Mouse (Mus musculus) olfactory bulb, adult 2 months (tissue): ENCODE results near the gene Bag3. TPM values are rescaled to one million over a fixed set of nuclear protein-coding genes. Genes with fewer than 3 reads are reported as not detected.
"Not testable (repeated sequence)": the region's sequence is repeated elsewhere in the genome, so short reads cannot be mapped to it uniquely, and the experiment has no call there.

Source experiments
- H3K27ac ChIP-seq: fragments of 200-500 bp; 2 replicates; pipeline ENCODE4 v1.5.1; 2012; ENCODE audit warnings: low read depth, low read length; ENCODE audit not compliant: insufficient read depth
- H3K4me1 ChIP-seq: fragments of 200-500 bp; 2 replicates; pipeline ENCODE4 v1.6.1; 2012; ENCODE audit warnings: low read length; ENCODE audit not compliant: control insufficient read depth, insufficient read depth
- H3K4me3 ChIP-seq: fragments of 200-500 bp; 2 replicates; pipeline ENCODE4 v1.5.1; 2012; ENCODE audit warnings: mild to moderate bottlenecking, low read depth, low read length, moderate library complexity; ENCODE audit not compliant: insufficient read depth
- CTCF ChIP-seq: fragments of 200-500 bp; IDR thresholded peaks from 2 replicates; pipeline ENCODE4 v1.5.1; 2012; ENCODE audit warnings: low read depth, mild to moderate bottlenecking, low read length, moderate library complexity; ENCODE audit not compliant: insufficient read depth
- POLR2A ChIP-seq: fragments of 200-500 bp; IDR thresholded peaks from 2 replicates; pipeline ENCODE4 v1.6.1; 2012; ENCODE audit warnings: mild to moderate bottlenecking, low read depth, low read length, moderate library complexity; ENCODE audit not compliant: insufficient read depth
- WGBS: fragments of 180-500 bp; shearing (Covaris S2); methylation state at CpG from one replicate; pipeline ENCODE4 v1.1.7; 2018; 5-methylcytosine and 5-hydroxymethylcytosine counted together
- polyA plus RNA-seq: library from polyadenylated mRNA; stranded (reverse); fragments of >200 nt; gene quantifications from 2 replicates; pipeline ENCODE4 v1.2.4, GENCODE M21; 2012; ENCODE audit warnings: low replicate concordance; ENCODE audit not compliant: missing spikeins, insufficient read depth, insufficient read length

Bag3 gene
- polyA plus RNA-seq, 1 experiment: not detected

GRCm38 (mm10) chr7:128553105-128553705 is 29.8 kb downstream of the Bag3 start:
- 0 out of 2 replicates have a peak overlapping the region, but pooled peaks have one; percentile 36 for H3K27ac ChIP-seq
- no peak overlapping the region for H3K4me3 ChIP-seq
- peaks cover 22% of the 10 kb centered on the region for H3K4me1 ChIP-seq
- TF ChIP-seq POLR2A (no peak), CTCF (no peak)
- 32% methylated on average over 3 of the region's 3 CpGs for WGBS

GRCm38 (mm10) chr7:128554502-128554901 is 31.1 kb downstream of the Bag3 start:
- peaks cover 20% of the 10 kb centered on the region for H3K4me1 ChIP-seq
- WGBS: 45% methylated on average over 6 of the region's 6 CpGs
- TF ChIP-seq POLR2A (no peak), CTCF (no peak)

DNA sequence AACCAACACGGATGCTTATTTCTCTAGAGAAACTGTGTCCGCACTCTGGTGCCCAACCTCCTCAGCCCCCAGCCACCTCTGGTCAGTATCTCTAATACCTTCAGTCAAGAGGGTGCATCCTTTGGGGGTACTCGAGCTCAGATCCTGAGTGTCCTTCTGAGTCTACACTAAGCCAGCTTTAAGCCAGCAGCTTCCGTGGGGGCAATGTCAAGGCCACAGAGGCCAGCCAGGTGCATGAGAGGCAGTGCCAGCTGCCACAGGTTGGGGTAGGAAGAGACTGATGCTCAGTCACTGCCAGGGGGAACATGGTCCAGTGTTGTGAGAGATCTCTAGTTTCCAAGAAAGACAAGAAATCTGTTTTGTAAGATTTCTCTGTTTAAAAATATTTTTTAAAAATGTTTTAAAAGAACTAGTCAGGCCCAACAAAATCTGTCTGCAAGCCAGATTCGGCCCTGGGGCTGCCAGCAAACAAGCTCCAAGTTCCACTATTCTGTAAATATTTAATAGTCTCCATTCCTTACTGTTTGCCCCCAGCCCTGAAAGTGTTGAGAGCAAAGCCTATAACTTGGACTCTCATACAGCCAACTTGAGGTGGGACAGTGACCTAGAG is 31.8 kb downstream of the Bag3 start:
- Histone ChIP-seq H3K27ac (peak overlapping the region; percentile 58; the same call in 1 of the 2 replicates), H3K4me3 (no peak overlapping the region), H3K4me1 (peaks cover 17% of the 10 kb centered on the region)
- WGBS: 89% methylated on average over 5 of the region's 5 CpGs
- TF ChIP-seq CTCF (no peak), POLR2A (no peak)

More at GRCm38 (mm10) chr7:128554502-128554901, 31.1 kb downstream of the Bag3 start:
- Histone ChIP-seq H3K27ac (peak overlapping the region; percentile 58; the same call in 1 of the 2 replicates), H3K4me3 (no peak overlapping the region)

- H3K4me3 ChIP-seq: no peak overlapping the region
- H3K4me1 ChIP-seq: peaks cover 17% of the 10 kb centered on the region
- TF ChIP-seq CTCF: no peak
- TF ChIP-seq POLR2A: no peak
- 65% methylated on average over 1 of the region's 1 CpGs for WGBS
- H3K27ac ChIP-seq: no peak overlapping the region
Measured at GRCm38 (mm10) chr7:128556923-128557430, 33.6 kb downstream of the Bag3 start.

GRCm38 (mm10) chr7:128563373-128563772 is 40.0 kb downstream of the Bag3 start:
- WGBS: 51% methylated on average over 4 of the region's 4 CpGs
- Histone ChIP-seq H3K4me3 (no peak overlapping the region), H3K4me1 (no peaks in the 10 kb centered on the region), H3K27ac (no peak overlapping the region)
- TF ChIP-seq POLR2A: no peak

GRCm38 (mm10) chr7:128566311-128566710 is 42.9 kb downstream of the Bag3 start:
- Histone ChIP-seq H3K4me3 (no peak overlapping the region), H3K27ac (no peak overlapping the region), H3K4me1 (no peaks in the 10 kb centered on the region)
- no peak for TF ChIP-seq CTCF
- TF ChIP-seq POLR2A: no peak
- 86% methylated on average over 7 of the region's 7 CpGs for WGBS

GRCm38 (mm10) chr7:128567561-128568244 is 44.3 kb downstream of the Bag3 start:
- Histone ChIP-seq H3K4me1 (no peaks in the 10 kb centered on the region), H3K4me3 (no peak overlapping the region), H3K27ac (no peak overlapping the region)
- 93% methylated on average over 8 of the region's 8 CpGs for WGBS
- TF ChIP-seq CTCF (no peak), POLR2A (no peak)

DNA sequence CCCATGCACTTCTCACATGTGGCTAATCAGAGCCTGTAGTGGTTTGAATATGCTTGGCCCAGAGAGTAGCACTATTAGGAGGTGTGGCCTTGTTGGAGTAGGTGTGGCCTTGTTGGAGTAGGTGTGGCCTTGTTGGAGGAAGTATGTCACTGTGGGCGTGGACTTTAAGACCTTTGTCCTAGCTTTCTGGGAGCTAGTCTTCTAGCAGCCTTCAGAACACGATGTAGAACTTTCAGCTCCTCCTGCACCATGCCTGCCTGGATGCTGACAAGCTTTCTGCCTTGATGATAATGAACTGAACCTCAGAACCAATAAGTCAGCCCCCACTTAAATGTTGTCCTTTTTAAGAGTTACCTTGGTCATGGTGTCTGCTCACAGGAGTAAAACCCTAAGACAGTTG is 46.0 kb downstream of the Bag3 start:
- 91% methylated on average over 2 of the region's 2 CpGs for WGBS
- not testable (repeated sequence) for H3K27ac ChIP-seq, H3K4me1 ChIP-seq

GRCm38 (mm10) chr7:128569987-128570656 is 46.7 kb downstream of the Bag3 start:
- 97% methylated on average over 8 of the region's 8 CpGs for WGBS
- TF ChIP-seq POLR2A (no peak), CTCF (no peak)

More for the DNA sequence above, 46.0 kb downstream of the Bag3 start:
- not testable (repeated sequence) for H3K4me3 ChIP-seq

GRCm38 (mm10) chr7:128570657-128571056 is 47.2 kb downstream of the Bag3 start:
- not testable (repeated sequence) for H3K27ac ChIP-seq, H3K4me3 ChIP-seq, H3K4me1 ChIP-seq
- WGBS: 97% methylated on average over 7 of the region's 7 CpGs

More at GRCm38 (mm10) chr7:128569987-128570656, 46.7 kb downstream of the Bag3 start:
- Histone ChIP-seq H3K4me3 (no peak overlapping the region), H3K27ac (no peak overlapping the region), H3K4me1 (no peaks in the 10 kb centered on the region)
